ENCODE assay signal across 9 mouse cellular contexts in the genomic region with DNA sequence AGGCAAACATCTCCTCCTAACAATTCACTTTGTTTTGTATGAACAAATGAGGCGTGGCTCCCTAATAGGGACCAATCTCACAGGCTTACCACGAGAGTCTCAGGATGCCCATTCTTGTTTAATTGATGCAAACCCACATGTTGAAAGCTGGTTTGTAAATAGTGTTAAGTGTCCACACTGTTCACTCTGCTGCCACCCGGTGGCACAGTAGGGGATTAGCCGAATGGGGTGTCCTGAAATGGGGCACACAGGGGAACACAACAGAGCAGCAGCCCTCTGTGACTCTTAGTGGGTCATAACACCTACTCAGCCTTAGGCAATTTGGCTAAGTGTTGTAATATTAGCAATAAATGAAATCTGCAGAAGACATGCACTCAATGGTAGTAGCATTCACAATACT.
DNase-seq lines count a peak whose midpoint lies in the region; ATAC-seq and TF ChIP-seq lines count a peak whose summit lies in the region.
"Had no signal": no experiment of that assay in that cellular context is flagged by ENCODE, and none has a peak within 500 bp of the region (broad histone marks: within the 10 kb centered on the region; RNA-seq: fewer than 3 reads in every experiment).

No protein-coding gene starts in this region.

- peak; percentile 35; the same call in 1 of the 2 replicates for TF ChIP-seq CTCF in bone marrow, adult 2 months (IDR thresholded peaks at IDR 0.05; ENCODE audit: control insufficient read depth, insufficient read depth, low read length)
- TF ChIP-seq CTCF in left cerebral cortex, adult 2 months (IDR thresholded peaks at IDR 0.05) = peak; percentile 89
- peak; percentile 89 for TF ChIP-seq CTCF in midbrain, postnatal 0 days (IDR thresholded peaks at IDR 0.05)

- H3K36me3 ChIP-seq in intestine, embryonic 15.5 days = no peaks in the 10 kb centered on the region
- H3K36me3 ChIP-seq in midbrain, postnatal 0 days (ENCODE audit: insufficient read depth, low read length) = no peaks in the 10 kb centered on the region
- H3K36me3 ChIP-seq: liver, embryonic 15.5 days had no signal

- TF ChIP-seq POLR2A in bone marrow, adult 2 months (IDR thresholded peaks at IDR 0.05; ENCODE audit: borderline replicate concordance, control insufficient read depth, low read depth, low read length) = no peak

- H3K9ac ChIP-seq in intestine, embryonic 15.5 days = no peak overlapping the region
- no peak overlapping the region for H3K9ac ChIP-seq in midbrain, postnatal 0 days (replicated peaks; ENCODE audit: low read length, poor library complexity, severe bottlenecking)
- H3K9ac ChIP-seq: liver, embryonic 15.5 days had no signal

- intact Hi-C loops in left cerebral cortex, adult 2 months (cut with DNase I) = loop anchor here (1.0 to 5.0 kb wide), 3 partner anchors 87 to 191 kb away; no protein-coding TSS in a partner anchor

- H3K27me3 ChIP-seq in intestine, embryonic 15.5 days (replicated peaks) = no peaks in the 10 kb centered on the region
- no peaks in the 10 kb centered on the region for H3K27me3 ChIP-seq in midbrain, postnatal 0 days (ENCODE audit: insufficient read depth, low read length)
- H3K27me3 ChIP-seq: liver, embryonic 15.5 days had no signal

- no peak overlapping the region for H3K27ac ChIP-seq in bone marrow, adult 2 months (ENCODE audit: control insufficient read depth, insufficient read depth, low read depth, low read length, poor library complexity)
- no peak overlapping the region for H3K27ac ChIP-seq in intestine, embryonic 15.5 days
- H3K27ac ChIP-seq in left cerebral cortex, adult 2 months = no peak overlapping the region
- no peak overlapping the region for H3K27ac ChIP-seq in midbrain, postnatal 0 days (ENCODE audit: low read depth, low read length)
- H3K27ac ChIP-seq: liver, embryonic 15.5 days had no signal

- H3K4me3 ChIP-seq in bone marrow, adult 2 months (replicated peaks; ENCODE audit: control insufficient read depth, low read depth, low read length) = no peak overlapping the region
- no peak overlapping the region for H3K4me3 ChIP-seq in intestine, embryonic 15.5 days (replicated peaks)
- H3K4me3 ChIP-seq in left cerebral cortex, adult 2 months = no peak overlapping the region
- no peak overlapping the region for H3K4me3 ChIP-seq in midbrain, postnatal 0 days (ENCODE audit: low read depth, low read length)
- H3K4me3 ChIP-seq: liver, embryonic 15.5 days had no signal

- H3K4me1 ChIP-seq in bone marrow, adult 2 months (ENCODE audit: control insufficient read depth, insufficient read depth, low read length) = no peaks in the 10 kb centered on the region
- H3K4me1 ChIP-seq in intestine, embryonic 15.5 days (replicated peaks) = no peaks in the 10 kb centered on the region
- H3K4me1 ChIP-seq in midbrain, postnatal 0 days (ENCODE audit: insufficient read depth, low read length) = no peaks in the 10 kb centered on the region
- H3K4me1 ChIP-seq: liver, embryonic 15.5 days had no signal

- H3K4me2 ChIP-seq in intestine, embryonic 15.5 days (replicated peaks) = no peak overlapping the region
- H3K4me2 ChIP-seq in midbrain, postnatal 0 days (ENCODE audit: low read depth, low read length, poor library complexity, severe bottlenecking) = no peak overlapping the region
- H3K4me2 ChIP-seq: liver, embryonic 15.5 days had no signal

- WGBS in bone marrow, adult 2 months = 10% methylated on average over 4 of the region's 4 CpGs
- WGBS in intestine, embryonic 15.5 days = 9% methylated on average over 4 of the region's 4 CpGs
- 6% methylated on average over 4 of the region's 4 CpGs for WGBS in midbrain, postnatal 0 days

- peak; percentile 8 for DNase-seq in heart, adult 8-10 months (ENCODE audit: low spot score)
- no peak for DNase-seq in heart, adult 11 months
- DNase-seq in fibroblast of lung, adult 2 months (ENCODE audit: low read depth) = peak; percentile 2
- peak; percentile 64 to 65 for DNase-seq in left cerebral cortex, adult 2 months (ENCODE audit: extremely low spot score in 1 of 2, low spot score in 2 of 2)
- DNase-seq in midbrain, postnatal 0 days (ENCODE audit: low spot score) = peak; percentile 80
- DNase-seq in thymus, postnatal 4 days = peak; percentile 54

- no peaks in the 10 kb centered on the region for H3K9me3 ChIP-seq in intestine, embryonic 15.5 days
- H3K9me3 ChIP-seq in midbrain, postnatal 0 days (ENCODE audit: low read length) = no peaks in the 10 kb centered on the region
- H3K9me3 ChIP-seq: liver, embryonic 15.5 days had no signal

- peak; percentile 58; the same call in 1 of the 2 replicates for ATAC-seq in intestine, embryonic 15.5 days
- ATAC-seq in midbrain, postnatal 0 days (ENCODE audit: low FRiP score) = no peak

Comparison
In these comparisons a context has a peak if more than half of its experiments do, and no peak if none do; other contexts are left out.
1. CTCF ChIP-seq: peak in every context shown above with its lines; median percentile 89 in left cerebral cortex, adult 2 months; 89 in midbrain, postnatal 0 days; 35 in bone marrow, adult 2 months.